Mouse (Mus musculus) E14TG2a.4 (cell line): ENCODE data around the gene Grk2.

Experiments
- CTCF ChIP-seq: conservative IDR thresholded peaks from 2 replicates; pipeline ENCODE4 v1.5.1; 2014; ENCODE audit warnings: low read length
- NANOG ChIP-seq: IDR thresholded peaks from 2 replicates; pipeline ENCODE4 v1.6.1; 2014; ENCODE audit warnings: borderline replicate concordance, low read length, mixed read lengths

DNA sequence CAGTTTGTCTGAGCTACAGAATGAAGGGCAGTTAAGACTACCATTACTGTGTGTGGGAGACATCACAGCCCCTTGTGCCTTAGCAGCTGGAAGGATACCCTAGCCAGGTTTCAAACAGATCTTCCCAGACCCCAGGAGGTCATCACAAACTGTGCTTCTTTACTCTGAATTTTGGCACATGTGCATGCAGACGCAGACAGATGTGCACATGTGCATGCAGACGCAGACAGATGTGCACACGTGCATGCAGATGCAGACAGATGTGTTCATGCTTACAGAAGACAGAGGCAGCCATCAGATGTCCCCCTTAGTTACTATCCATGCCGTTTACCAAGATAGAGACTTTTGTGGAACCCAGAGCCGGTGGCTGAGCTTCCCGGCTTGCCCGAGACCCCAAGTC, 6.9 kb downstream of the Grk2 start:
- no peak for TF ChIP-seq CTCF
- TF ChIP-seq NANOG: no peak
